Mouse (Mus musculus) olfactory bulb, adult 2 months (tissue): Measurements from ENCODE around the gene Klhdc10.

ENCODE experiments used
- CTCF ChIP-seq: fragments of 200-500 bp; IDR thresholded peaks from 2 replicates; pipeline ENCODE4 v1.5.1; 2012; ENCODE audit warnings: low read depth, mild to moderate bottlenecking, low read length, moderate library complexity; ENCODE audit not compliant: insufficient read depth
- POLR2A ChIP-seq: fragments of 200-500 bp; IDR thresholded peaks from 2 replicates; pipeline ENCODE4 v1.6.1; 2012; ENCODE audit warnings: mild to moderate bottlenecking, low read depth, low read length, moderate library complexity; ENCODE audit not compliant: insufficient read depth

- TF ChIP-seq POLR2A (no peak), CTCF (no peak)
Observed at GRCm38 (mm10) chr6:30477210-30477714, 75.6 kb downstream of the Klhdc10 start.
